Mouse (Mus musculus): ENCODE data around the gene Cnpy1. TPM values are rescaled to one million over a fixed set of nuclear protein-coding genes. Genes with fewer than 3 reads are reported as not detected.

Gene Cnpy1
- polyA plus RNA-seq (2014; fragmentation: Nextera tagmentation; extraction: Ambion mirVana), result not detected in 2 replicates

GRCm38 (mm10) chr5:28245574-28245973 lies at the start of gene Cnpy1:
Gene Cnpy1 (minus strand): TSS chr5:28245806.
- Histone ChIP-seq H3K4me2 (ENCODE audit: low read length) (no peak within 1 kb of the TSS), H3K9ac (ENCODE audit: low read length) (no peak within 1 kb of the TSS), H3K36me3 (ENCODE audit: control insufficient read depth, insufficient read depth, low read length) (no peaks in the 10 kb centered on the region), H3K27ac (replicated peaks in 1 of 2; ENCODE audit: control insufficient read depth in 1 of 2, insufficient read depth in 1 of 2, low read depth in 2 of 2, low read length in 2 of 2) (no peak within 1 kb of the TSS), H3K27me3 (ENCODE audit: control insufficient read depth, insufficient read depth, low read length) (peaks cover 3% of the 10 kb centered on the region), H3K4me1 (ENCODE audit: control insufficient read depth in 2 of 2, insufficient read depth in 2 of 2, low read length in 2 of 2) (no peaks in the 10 kb centered on the region), H3K9me3 (ENCODE audit: control insufficient read depth, low read length) (no peaks in the 10 kb centered on the region), H3K4me3 (ENCODE audit: control insufficient read depth in 1 of 2, insufficient read depth in 1 of 2, low read depth in 1 of 2, low read length in 2 of 2) (no peak within 1 kb of the TSS)
- WGBS, result 72% methylated on average over 11 of the region's 11 CpGs
- ATAC-seq (ENCODE audit: insufficient number of reproducible peaks, insufficient read depth, low FRiP score, low read depth), result no peak

- Histone ChIP-seq H3K27ac (replicated peaks in 1 of 2; ENCODE audit: control insufficient read depth in 1 of 2, insufficient read depth in 1 of 2, low read depth in 2 of 2, low read length in 2 of 2) (no peak overlapping the region), H3K36me3 (ENCODE audit: control insufficient read depth, insufficient read depth, low read length) (no peaks in the 10 kb centered on the region), H3K27me3 (ENCODE audit: control insufficient read depth, insufficient read depth, low read length) (peaks cover 5% of the 10 kb centered on the region; the same call in 1 of the 2 replicates), H3K9me3 (ENCODE audit: control insufficient read depth, low read length) (no peaks in the 10 kb centered on the region), H3K4me3 (ENCODE audit: control insufficient read depth in 1 of 2, insufficient read depth in 1 of 2, low read depth in 1 of 2, low read length in 2 of 2) (no peak overlapping the region), H3K4me1 (ENCODE audit: control insufficient read depth in 2 of 2, insufficient read depth in 2 of 2, low read length in 2 of 2) (no peaks in the 10 kb centered on the region), H3K4me2 (ENCODE audit: low read length) (no peak overlapping the region), H3K9ac (ENCODE audit: low read length) (no peak overlapping the region)
- 4% methylated on average over 6 of the region's 6 CpGs for WGBS
- ATAC-seq (ENCODE audit: insufficient number of reproducible peaks, insufficient read depth, low FRiP score, low read depth), result no peak
Measured at GRCm38 (mm10) chr5:28293990-28294389, 48.4 kb upstream of the Cnpy1 start.

DNA sequence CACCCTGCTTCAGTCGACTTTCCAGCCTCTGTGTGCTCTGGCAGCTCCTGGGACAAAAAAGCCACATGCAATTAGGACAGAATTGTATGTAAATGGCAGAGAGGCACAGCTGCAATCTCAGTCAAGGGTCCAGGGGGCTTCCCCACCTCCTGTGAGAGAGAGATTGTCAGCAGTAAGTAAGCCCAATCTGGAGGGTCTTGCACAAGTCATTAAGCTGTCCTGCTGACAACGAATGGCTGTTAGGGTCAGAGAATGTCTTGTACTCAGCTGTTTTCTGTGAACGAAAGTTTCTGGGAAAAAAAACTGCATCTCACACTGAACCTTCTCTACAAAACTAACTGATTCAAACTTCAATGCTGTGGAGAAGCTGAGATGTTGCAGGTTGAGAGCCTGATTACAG lies 46.7 kb upstream of the Cnpy1 start:
- Histone ChIP-seq H3K4me3 (ENCODE audit: control insufficient read depth in 1 of 2, insufficient read depth in 1 of 2, low read depth in 1 of 2, low read length in 2 of 2) (no peak overlapping the region), H3K27ac (replicated peaks in 1 of 2; ENCODE audit: control insufficient read depth in 1 of 2, insufficient read depth in 1 of 2, low read depth in 2 of 2, low read length in 2 of 2) (no peak overlapping the region), H3K9me3 (ENCODE audit: control insufficient read depth, low read length) (no peaks in the 10 kb centered on the region), H3K27me3 (ENCODE audit: control insufficient read depth, insufficient read depth, low read length) (peaks cover 5% of the 10 kb centered on the region; the same call in 1 of the 2 replicates), H3K9ac (ENCODE audit: low read length) (no peak overlapping the region), H3K36me3 (ENCODE audit: control insufficient read depth, insufficient read depth, low read length) (no peaks in the 10 kb centered on the region), H3K4me1 (ENCODE audit: control insufficient read depth in 2 of 2, insufficient read depth in 2 of 2, low read length in 2 of 2) (no peaks in the 10 kb centered on the region), H3K4me2 (ENCODE audit: low read length) (no peak overlapping the region)
- WGBS, result 43% methylated on average over 3 of the region's 3 CpGs
- no peak for ATAC-seq (ENCODE audit: insufficient number of reproducible peaks, insufficient read depth, low FRiP score, low read depth)

DNA sequence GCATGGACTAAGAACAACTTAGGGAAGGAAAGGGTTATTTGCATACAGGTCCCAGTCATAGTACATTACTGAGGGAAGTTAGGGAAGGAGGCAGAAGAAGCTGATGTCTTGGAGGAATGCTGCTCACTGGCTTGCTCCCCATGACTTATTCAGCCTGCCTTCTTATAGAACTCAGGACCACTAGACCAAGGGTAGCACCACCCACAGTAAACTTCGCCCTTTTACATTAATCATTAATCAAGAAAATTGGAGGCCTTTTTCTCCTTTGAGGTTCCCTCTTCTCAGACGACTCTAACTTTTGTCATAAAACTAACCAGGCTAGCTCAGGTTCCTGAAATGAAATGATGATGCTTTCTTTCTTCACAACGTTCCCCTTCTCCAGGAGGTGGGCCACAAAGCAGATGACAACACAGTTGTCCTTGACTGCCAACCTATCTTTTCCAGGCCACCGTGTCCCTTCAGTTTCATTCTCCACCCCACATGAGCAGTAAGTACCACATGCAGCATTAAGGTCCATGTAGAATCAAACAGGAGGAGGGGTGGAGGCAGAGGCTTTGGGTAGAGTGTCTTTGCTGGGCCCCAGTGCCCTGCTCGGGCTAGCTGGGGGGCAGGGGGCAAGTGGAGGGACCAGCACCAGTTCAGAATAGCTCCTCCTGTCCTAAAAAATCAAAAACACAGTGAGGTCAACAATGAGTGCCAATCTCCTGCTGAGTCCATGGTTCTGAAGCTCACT lies 45.7 kb upstream of the Cnpy1 start:
- Histone ChIP-seq H3K4me3 (ENCODE audit: control insufficient read depth in 1 of 2, insufficient read depth in 1 of 2, low read depth in 1 of 2, low read length in 2 of 2) (no peak overlapping the region), H3K36me3 (ENCODE audit: control insufficient read depth, insufficient read depth, low read length) (no peaks in the 10 kb centered on the region), H3K9ac (ENCODE audit: low read length) (no peak overlapping the region), H3K27ac (replicated peaks in 1 of 2; ENCODE audit: control insufficient read depth in 1 of 2, insufficient read depth in 1 of 2, low read depth in 2 of 2, low read length in 2 of 2) (no peak overlapping the region), H3K4me2 (ENCODE audit: low read length) (no peak overlapping the region), H3K27me3 (ENCODE audit: control insufficient read depth, insufficient read depth, low read length) (peaks cover 5% of the 10 kb centered on the region; the same call in 1 of the 2 replicates), H3K9me3 (ENCODE audit: control insufficient read depth, low read length) (no peaks in the 10 kb centered on the region), H3K4me1 (ENCODE audit: control insufficient read depth in 2 of 2, insufficient read depth in 2 of 2, low read length in 2 of 2) (no peaks in the 10 kb centered on the region)
- ATAC-seq (ENCODE audit: insufficient number of reproducible peaks, insufficient read depth, low FRiP score, low read depth), result no peak
- WGBS, result 68% methylated on average over 5 of the region's 5 CpGs

DNA sequence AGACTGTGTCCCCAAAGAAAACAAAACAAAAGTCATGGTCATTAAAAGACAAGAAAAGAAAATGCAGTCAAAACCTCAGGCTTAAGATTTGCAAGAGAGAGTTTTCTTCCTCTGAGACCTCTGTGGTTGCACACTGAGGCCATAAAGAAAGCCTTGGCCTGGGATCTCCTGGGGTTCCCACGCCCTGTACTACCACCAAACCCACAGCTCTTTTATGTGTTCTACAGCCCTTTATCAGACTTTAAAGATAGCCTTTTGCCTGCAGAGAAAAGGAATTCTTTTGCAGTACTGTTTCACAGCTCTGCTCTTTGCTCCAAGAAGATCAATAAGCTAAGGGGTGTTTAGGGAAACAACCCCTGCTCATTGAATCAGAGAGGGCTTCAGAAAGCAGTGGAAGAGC lies 45.0 kb upstream of the Cnpy1 start:
- Histone ChIP-seq H3K4me3 (ENCODE audit: control insufficient read depth in 1 of 2, insufficient read depth in 1 of 2, low read depth in 1 of 2, low read length in 2 of 2) (no peak overlapping the region), H3K36me3 (ENCODE audit: control insufficient read depth, insufficient read depth, low read length) (no peaks in the 10 kb centered on the region), H3K9ac (ENCODE audit: low read length) (no peak overlapping the region), H3K27me3 (ENCODE audit: control insufficient read depth, insufficient read depth, low read length) (peaks cover 5% of the 10 kb centered on the region; the same call in 1 of the 2 replicates), H3K4me2 (ENCODE audit: low read length) (no peak overlapping the region), H3K9me3 (ENCODE audit: control insufficient read depth, low read length) (no peaks in the 10 kb centered on the region), H3K27ac (replicated peaks in 1 of 2; ENCODE audit: control insufficient read depth in 1 of 2, insufficient read depth in 1 of 2, low read depth in 2 of 2, low read length in 2 of 2) (no peak overlapping the region), H3K4me1 (ENCODE audit: control insufficient read depth in 2 of 2, insufficient read depth in 2 of 2, low read length in 2 of 2) (no peaks in the 10 kb centered on the region)
- WGBS, result 67% methylated on average over 1 of the region's 1 CpGs
- no peak for ATAC-seq (ENCODE audit: insufficient number of reproducible peaks, insufficient read depth, low FRiP score, low read depth)

DNA sequence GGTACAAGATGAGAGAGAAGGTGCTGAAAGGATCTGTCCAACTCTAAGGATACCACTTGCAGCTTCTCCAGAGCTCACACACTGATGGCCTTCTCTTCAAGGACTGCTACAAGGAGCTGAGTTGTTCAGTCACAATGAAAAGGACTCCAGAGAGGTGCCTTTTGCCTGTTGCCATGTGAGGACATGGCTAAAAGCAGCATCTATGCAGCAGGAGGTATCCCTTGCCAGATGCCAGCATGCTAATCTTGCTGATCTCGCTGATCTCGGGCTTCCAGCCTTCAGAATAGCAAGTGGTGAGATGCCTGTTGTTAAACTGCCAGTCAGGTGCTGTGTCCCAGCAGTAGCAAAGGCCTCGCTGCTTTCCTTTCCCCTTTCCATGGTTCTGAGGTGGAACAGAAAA lies 43.5 kb upstream of the Cnpy1 start:
- Histone ChIP-seq H3K9ac (ENCODE audit: low read length) (no peak overlapping the region), H3K4me1 (ENCODE audit: control insufficient read depth in 2 of 2, insufficient read depth in 2 of 2, low read length in 2 of 2) (no peaks in the 10 kb centered on the region), H3K27me3 (ENCODE audit: control insufficient read depth, insufficient read depth, low read length) (peaks cover 5% of the 10 kb centered on the region; the same call in 1 of the 2 replicates), H3K9me3 (ENCODE audit: control insufficient read depth, low read length) (no peaks in the 10 kb centered on the region), H3K27ac (replicated peaks in 1 of 2; ENCODE audit: control insufficient read depth in 1 of 2, insufficient read depth in 1 of 2, low read depth in 2 of 2, low read length in 2 of 2) (no peak overlapping the region), H3K36me3 (ENCODE audit: control insufficient read depth, insufficient read depth, low read length) (no peaks in the 10 kb centered on the region), H3K4me2 (ENCODE audit: low read length) (no peak overlapping the region), H3K4me3 (ENCODE audit: control insufficient read depth in 1 of 2, insufficient read depth in 1 of 2, low read depth in 1 of 2, low read length in 2 of 2) (no peak overlapping the region)
- no peak for ATAC-seq (ENCODE audit: insufficient number of reproducible peaks, insufficient read depth, low FRiP score, low read depth)
- WGBS, result 52% methylated on average over 3 of the region's 3 CpGs

DNA sequence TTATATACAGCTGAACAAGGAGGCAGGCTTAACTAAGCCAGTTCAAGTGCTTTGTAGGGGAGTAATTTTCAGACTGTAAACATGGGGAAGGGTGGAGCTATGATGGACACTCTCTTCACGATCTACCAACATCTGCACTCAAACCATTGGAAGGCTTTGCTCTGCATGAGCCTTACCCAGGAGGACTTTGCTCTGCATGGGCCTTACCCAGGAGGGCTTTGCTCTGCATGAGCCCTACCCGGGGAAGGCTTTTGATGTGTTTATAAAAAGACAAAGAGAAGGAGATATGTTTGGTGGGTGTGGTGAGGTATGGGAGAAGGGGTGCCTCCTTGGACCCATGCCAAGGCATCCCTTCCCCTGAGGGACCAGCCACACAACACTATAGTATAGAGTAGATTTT lies 31.7 kb upstream of the Cnpy1 start:
- no peak for ATAC-seq (ENCODE audit: insufficient number of reproducible peaks, insufficient read depth, low FRiP score, low read depth)
- Histone ChIP-seq H3K36me3 (ENCODE audit: control insufficient read depth, insufficient read depth, low read length) (no peaks in the 10 kb centered on the region), H3K27me3 (ENCODE audit: control insufficient read depth, insufficient read depth, low read length) (no peaks in the 10 kb centered on the region), H3K9ac (ENCODE audit: low read length) (no peak overlapping the region), H3K4me2 (ENCODE audit: low read length) (no peak overlapping the region), H3K9me3 (ENCODE audit: control insufficient read depth, low read length) (no peaks in the 10 kb centered on the region), H3K27ac (replicated peaks in 1 of 2; ENCODE audit: control insufficient read depth in 1 of 2, insufficient read depth in 1 of 2, low read depth in 2 of 2, low read length in 2 of 2) (no peak overlapping the region), H3K4me3 (ENCODE audit: control insufficient read depth in 1 of 2, insufficient read depth in 1 of 2, low read depth in 1 of 2, low read length in 2 of 2) (no peak overlapping the region), H3K4me1 (ENCODE audit: control insufficient read depth in 2 of 2, insufficient read depth in 2 of 2, low read length in 2 of 2) (no peaks in the 10 kb centered on the region)
- WGBS, result 50% methylated on average over 2 of the region's 2 CpGs

DNA sequence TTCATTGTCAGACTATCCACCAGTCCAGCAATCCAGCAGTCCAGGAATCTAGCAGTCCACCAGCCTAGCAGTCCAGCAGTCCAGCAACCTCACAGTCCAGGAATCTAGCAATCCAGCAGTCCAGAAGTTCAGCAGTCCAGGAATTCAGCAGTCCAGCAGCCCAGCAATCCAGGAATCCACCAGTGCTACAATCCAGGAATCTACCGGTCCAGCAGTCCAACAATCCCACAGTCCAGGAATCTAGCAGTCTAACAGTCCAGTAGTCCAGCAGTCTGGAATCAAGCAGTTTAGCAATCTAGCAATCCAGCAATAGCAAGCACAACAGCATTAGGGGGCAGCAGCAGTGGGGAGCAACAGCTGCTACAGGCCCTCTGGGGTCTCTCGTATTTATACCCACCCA lies 27.2 kb upstream of the Cnpy1 start:
- ATAC-seq (ENCODE audit: insufficient number of reproducible peaks, insufficient read depth, low FRiP score, low read depth), result no peak
- 67% methylated on average over 2 of the region's 2 CpGs for WGBS

More for the DNA sequence above, 27.2 kb upstream of the Cnpy1 start:
- H3K4me2 ChIP-seq (ENCODE audit: low read length), result no peak overlapping the region
- no peak overlapping the region for H3K27ac ChIP-seq (replicated peaks in 1 of 2; ENCODE audit: control insufficient read depth in 1 of 2, insufficient read depth in 1 of 2, low read depth in 2 of 2, low read length in 2 of 2)
- no peak overlapping the region for H3K9ac ChIP-seq (ENCODE audit: low read length)
- H3K36me3 ChIP-seq (ENCODE audit: control insufficient read depth, insufficient read depth, low read length), result no peaks in the 10 kb centered on the region
- no peak overlapping the region for H3K4me3 ChIP-seq (ENCODE audit: control insufficient read depth in 1 of 2, insufficient read depth in 1 of 2, low read depth in 1 of 2, low read length in 2 of 2)
- no peaks in the 10 kb centered on the region for H3K27me3 ChIP-seq (ENCODE audit: control insufficient read depth, insufficient read depth, low read length)
- H3K4me1 ChIP-seq (ENCODE audit: control insufficient read depth in 2 of 2, insufficient read depth in 2 of 2, low read length in 2 of 2), result no peaks in the 10 kb centered on the region
- H3K9me3 ChIP-seq (ENCODE audit: control insufficient read depth, low read length), result no peaks in the 10 kb centered on the region

Measured in heart, embryonic 14.5 days (tissue).